Mouse (Mus musculus) liver, postnatal 0 days (tissue): Measurements from ENCODE around the gene Arhgap11a. TPM values are rescaled to one million over a fixed set of nuclear protein-coding genes. Genes with fewer than 3 reads are reported as not detected.

Experiments used
- ATAC-seq: fragments of 200-750 bp; cut with Nextera tagmentation; 2 replicates; pipeline ENCODE4 v1.8.0; 2017; ENCODE audit warnings: mild to moderate bottlenecking, moderate library complexity
- DNase-seq: peaks from one replicate; pipeline ENCODE4 v3.0.0-alpha.2; 2016
- H3K27ac ChIP-seq: fragments of 300-500 bp; sonication (generic); 2 replicates; pipeline ENCODE4 v1.5.1; 2014; ENCODE audit warnings: antibody characterized with exemption, moderate library complexity, mild to moderate bottlenecking, low read depth
- H3K27me3 ChIP-seq: fragments of 300-500 bp; sonication (generic); 2 replicates; pipeline ENCODE4 v1.6.1; 2014; ENCODE audit warnings: low read length, control low read depth, mixed read lengths; ENCODE audit not compliant: insufficient read depth
- H3K36me3 ChIP-seq: fragments of 300-500 bp; sonication (generic); replicated peaks from 2 replicates; pipeline ENCODE4 v1.6.1; 2014; ENCODE audit warnings: mild to moderate bottlenecking, control low read depth, low read length, moderate library complexity, mixed read lengths; ENCODE audit not compliant: insufficient read depth
- H3K4me1 ChIP-seq: fragments of 300-500 bp; sonication (generic); 2 replicates; pipeline ENCODE4 v1.6.1; 2014; ENCODE audit warnings: antibody characterized with exemption, mild to moderate bottlenecking, control low read depth; ENCODE audit not compliant: insufficient read depth
- H3K4me2 ChIP-seq: fragments of 300-500 bp; sonication (generic); 2 replicates; pipeline ENCODE4 v1.6.1; 2014; ENCODE audit warnings: low read depth, mild to moderate bottlenecking, low read length, moderate library complexity, mixed read lengths
- H3K4me3 ChIP-seq: fragments of 300-500 bp; sonication (generic); 2 replicates; pipeline ENCODE4 v1.5.1; 2014; ENCODE audit warnings: low read depth, low read length
- H3K9ac ChIP-seq: fragments of 300-500 bp; sonication (generic); replicated peaks from 2 replicates; pipeline ENCODE4 v1.6.1; 2014; ENCODE audit warnings: mild to moderate bottlenecking, moderate library complexity
- H3K9me3 ChIP-seq: fragments of 300-500 bp; sonication (generic); 2 replicates; pipeline ENCODE4 v1.6.1; 2016; ENCODE audit warnings: mild to moderate bottlenecking, control low read depth, low read length, mixed read lengths
- CTCF ChIP-seq: sonication (generic); IDR thresholded peaks from 2 replicates; pipeline ENCODE4 v1.5.1; 2016; ENCODE audit warnings: antibody characterized with exemption, low read depth
- EP300 ChIP-seq: IDR thresholded peaks from 2 replicates; pipeline ENCODE4 v1.6.1; 2016; ENCODE audit warnings: antibody characterized with exemption, low read depth, mild to moderate bottlenecking
- WGBS: fragments of 180-500 bp; shearing (Covaris S2); extraction: QIAGEN DNeasy Blood & Tissue Kit; methylation state at CpG from one replicate; pipeline ENCODE4 v1.1.7; 2014; ENCODE audit not compliant: insufficient replicate concordance; 5-methylcytosine and 5-hydroxymethylcytosine counted together
- polyA plus RNA-seq: library from polyadenylated mRNA; unstranded; fragments of >200 nt; fragmentation: Nextera tagmentation; extraction: Ambion mirVana; gene quantifications from 2 replicates; pipeline ENCODE4 v1.2.1, GENCODE M21; 2015

Arhgap11a gene
- polyA plus RNA-seq, 1 experiment from 2014 or later: 8.0 TPM

GRCm38 (mm10) chr2:113820117-113820516, 28.3 kb downstream of the Arhgap11a start:
- H3K27me3 ChIP-seq: no peaks in the 10 kb centered on the region
- ATAC-seq (peak; percentile 50), DNase-seq (no peak)
- 77% methylated on average over 15 of the region's 15 CpGs for WGBS
- H3K4me2 ChIP-seq: no peak overlapping the region
- no peak overlapping the region for H3K27ac ChIP-seq
- H3K9ac ChIP-seq: no peak overlapping the region
- H3K36me3 ChIP-seq: no peaks in the 10 kb centered on the region
- H3K9me3 ChIP-seq: no peaks in the 10 kb centered on the region
- H3K4me3 ChIP-seq: no peak overlapping the region
- H3K4me1 ChIP-seq: no peaks in the 10 kb centered on the region
- TF ChIP-seq CTCF (no peak), EP300 (no peak)

- DNase-seq: no peak
- Histone ChIP-seq H3K9me3 (no peaks in the 10 kb centered on the region), H3K27me3 (no peaks in the 10 kb centered on the region), H3K4me3 (no peak overlapping the region), H3K9ac (no peak overlapping the region), H3K4me1 (no peaks in the 10 kb centered on the region), H3K36me3 (no peaks in the 10 kb centered on the region), H3K27ac (no peak overlapping the region), H3K4me2 (no peak overlapping the region)
- no peak for ATAC-seq
- WGBS: 79% methylated on average over 14 of the region's 14 CpGs
- TF ChIP-seq CTCF (no peak), EP300 (no peak)
Observed at GRCm38 (mm10) chr2:113817681-113818606, 30.5 kb downstream of the Arhgap11a start.

GRCm38 (mm10) chr2:113807640-113808039, 40.8 kb downstream of the Arhgap11a start:
- peak; percentile 70 for DNase-seq
- Histone ChIP-seq H3K27me3 (no peaks in the 10 kb centered on the region), H3K36me3 (no peaks in the 10 kb centered on the region), H3K9me3 (no peaks in the 10 kb centered on the region), H3K27ac (no peak overlapping the region), H3K9ac (no peak overlapping the region), H3K4me3 (no peak overlapping the region), H3K4me2 (no peak overlapping the region), H3K4me1 (no peaks in the 10 kb centered on the region)
- no peak for ATAC-seq
- 19% methylated on average over 9 of the region's 9 CpGs for WGBS
- TF ChIP-seq EP300 (no peak), CTCF (peak; percentile 74)

- H3K9me3 ChIP-seq: no peaks in the 10 kb centered on the region
- no peak overlapping the region for H3K9ac ChIP-seq
- ATAC-seq: no peak
- no peaks in the 10 kb centered on the region for H3K36me3 ChIP-seq
- no peak overlapping the region for H3K27ac ChIP-seq
- H3K4me3 ChIP-seq: no peak overlapping the region
- H3K4me1 ChIP-seq: no peaks in the 10 kb centered on the region
- TF ChIP-seq EP300 (no peak), CTCF (no peak)
- no peaks in the 10 kb centered on the region for H3K27me3 ChIP-seq
- DNase-seq: no peak
- H3K4me2 ChIP-seq: no peak overlapping the region
- 68% methylated on average over 10 of the region's 10 CpGs for WGBS
Observed at GRCm38 (mm10) chr2:113806851-113807577, 41.4 kb downstream of the Arhgap11a start.

GRCm38 (mm10) chr2:113805765-113806164, 42.7 kb downstream of the Arhgap11a start:
- Histone ChIP-seq H3K4me3 (no peak overlapping the region), H3K9me3 (no peaks in the 10 kb centered on the region), H3K27me3 (no peaks in the 10 kb centered on the region), H3K4me2 (no peak overlapping the region), H3K27ac (no peak overlapping the region), H3K4me1 (no peaks in the 10 kb centered on the region), H3K36me3 (no peaks in the 10 kb centered on the region), H3K9ac (no peak overlapping the region)
- DNase-seq (no peak), ATAC-seq (no peak)
- 56% methylated on average over 4 of the region's 4 CpGs for WGBS
- TF ChIP-seq EP300: no peak
- TF ChIP-seq CTCF: no peak

- H3K4me3 ChIP-seq: no peak overlapping the region
- 18% methylated on average over 1 of the region's 1 CpGs for WGBS
- no peak overlapping the region for H3K27ac ChIP-seq
- H3K4me1 ChIP-seq: no peaks in the 10 kb centered on the region
- ATAC-seq: no peak
- no peaks in the 10 kb centered on the region for H3K9me3 ChIP-seq
- no peak for DNase-seq
- H3K27me3 ChIP-seq: no peaks in the 10 kb centered on the region
- H3K9ac ChIP-seq: no peak overlapping the region
- no peak for TF ChIP-seq EP300
- no peak for TF ChIP-seq CTCF
- no peaks in the 10 kb centered on the region for H3K36me3 ChIP-seq
- H3K4me2 ChIP-seq: no peak overlapping the region
Observed at GRCm38 (mm10) chr2:113803753-113804152, 44.7 kb downstream of the Arhgap11a start.
